Mouse (Mus musculus) ES-E14 (cell line): ENCODE data around the gene Sf3a1.

ENCODE experiments used
- HCFC1 ChIP-seq: IDR thresholded peaks from 2 replicates; pipeline ENCODE4 v1.6.1; 2012; ENCODE audit warnings: low read length, inconsistent platforms, borderline replicate concordance; ENCODE audit not compliant: insufficient read depth
- ZC3H11A ChIP-seq: IDR thresholded peaks from 2 replicates; pipeline ENCODE4 v1.6.1; 2012; ENCODE audit warnings: low read depth, mild to moderate bottlenecking, inconsistent platforms, low read length, borderline replicate concordance

GRCm38 (mm10) chr11:4141505-4141904, 18.6 kb upstream of the Sf3a1 start:
- TF ChIP-seq ZC3H11A, result no peak
- no peak for TF ChIP-seq HCFC1
